Mouse (Mus musculus) cerebellum, adult 9-11 months (tissue): ENCODE results near the gene Cyp2w1.

Source experiments
- DNase-seq: peaks from one replicate; pipeline ENCODE4 v3.0.0; 2022

Gene Cyp2w1

DNA sequence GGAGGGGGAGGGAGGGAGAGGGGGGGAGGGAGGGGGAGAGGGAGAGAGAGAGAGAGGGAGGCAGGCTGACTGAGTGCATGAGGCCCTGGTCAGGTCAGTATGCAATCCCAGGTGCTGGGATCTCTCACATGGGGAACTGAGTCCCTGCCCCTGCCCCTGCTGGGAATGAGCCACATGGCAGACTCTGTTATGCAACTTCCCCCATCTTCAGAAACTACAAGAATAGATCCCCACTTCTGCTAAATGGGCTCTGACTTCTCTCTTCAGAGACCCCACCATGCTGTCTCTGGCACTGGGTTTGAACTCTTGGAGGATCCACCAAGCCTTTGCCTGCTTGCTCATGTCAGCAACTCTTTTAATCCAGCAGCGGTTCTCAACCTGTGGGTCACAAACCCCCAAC is 13.4 kb downstream of the Cyp2w1 start:
- no peak for DNase-seq

- DNase-seq: no peak
These were observed 14.1 kb downstream of the Cyp2w1 start for GRCm38 (mm10) chr5:139366484-139366883.

DNA sequence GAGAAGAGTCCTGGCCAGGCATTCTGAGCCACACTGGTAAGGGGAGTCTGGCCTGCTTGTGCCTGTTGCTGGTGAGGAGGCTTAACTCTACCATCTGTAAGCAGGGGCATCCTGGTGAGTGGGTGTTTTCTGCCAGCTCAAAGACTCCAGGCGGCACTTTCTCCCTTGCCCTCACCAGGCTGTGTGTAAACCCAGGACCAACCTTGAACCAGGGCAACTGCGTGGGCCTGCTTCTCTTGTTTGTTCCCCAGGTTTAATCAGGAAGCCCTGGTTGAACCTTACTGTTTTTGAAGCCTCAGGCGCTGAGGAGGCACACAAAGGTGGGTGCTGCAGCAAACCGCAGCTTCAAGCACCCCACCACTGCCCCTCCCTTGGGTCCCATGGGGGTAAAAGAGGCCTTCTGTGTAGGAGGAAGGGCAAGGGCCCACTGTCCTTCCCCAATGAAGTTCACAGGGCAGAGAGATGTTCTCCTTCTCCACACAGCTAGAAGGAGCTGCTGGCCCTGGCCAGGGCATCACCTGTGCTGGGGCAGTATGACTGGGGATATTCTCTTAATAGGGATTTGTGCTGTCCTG is 15.6 kb downstream of the Cyp2w1 start:
- DNase-seq: no peak

GRCm38 (mm10) chr5:139368638-139369320 is 16.4 kb downstream of the Cyp2w1 start:
- DNase-seq: no peak

- no peak for DNase-seq
These were observed 17.9 kb downstream of the Cyp2w1 start for GRCm38 (mm10) chr5:139370336-139370735.

DNA sequence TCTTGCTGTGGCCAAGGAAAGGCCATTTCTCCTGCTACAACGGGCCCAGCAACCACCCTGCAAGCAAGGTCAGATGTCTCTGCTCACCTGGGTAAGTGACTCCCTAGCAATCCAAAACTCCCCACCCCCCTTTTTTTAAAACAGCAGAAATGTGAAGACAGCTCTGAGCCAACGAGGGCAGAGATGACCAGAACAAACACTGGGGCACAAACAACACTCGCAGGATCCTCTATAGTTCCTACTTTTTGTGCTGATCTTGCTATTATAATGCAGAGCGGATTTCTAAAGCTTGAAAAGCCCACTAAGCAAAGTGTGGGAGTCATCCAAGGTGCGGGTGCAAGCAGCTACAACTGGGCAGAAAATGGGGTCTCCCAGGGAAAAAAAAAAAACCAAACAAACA is 18.7 kb downstream of the Cyp2w1 start:
- no peak for DNase-seq

DNA sequence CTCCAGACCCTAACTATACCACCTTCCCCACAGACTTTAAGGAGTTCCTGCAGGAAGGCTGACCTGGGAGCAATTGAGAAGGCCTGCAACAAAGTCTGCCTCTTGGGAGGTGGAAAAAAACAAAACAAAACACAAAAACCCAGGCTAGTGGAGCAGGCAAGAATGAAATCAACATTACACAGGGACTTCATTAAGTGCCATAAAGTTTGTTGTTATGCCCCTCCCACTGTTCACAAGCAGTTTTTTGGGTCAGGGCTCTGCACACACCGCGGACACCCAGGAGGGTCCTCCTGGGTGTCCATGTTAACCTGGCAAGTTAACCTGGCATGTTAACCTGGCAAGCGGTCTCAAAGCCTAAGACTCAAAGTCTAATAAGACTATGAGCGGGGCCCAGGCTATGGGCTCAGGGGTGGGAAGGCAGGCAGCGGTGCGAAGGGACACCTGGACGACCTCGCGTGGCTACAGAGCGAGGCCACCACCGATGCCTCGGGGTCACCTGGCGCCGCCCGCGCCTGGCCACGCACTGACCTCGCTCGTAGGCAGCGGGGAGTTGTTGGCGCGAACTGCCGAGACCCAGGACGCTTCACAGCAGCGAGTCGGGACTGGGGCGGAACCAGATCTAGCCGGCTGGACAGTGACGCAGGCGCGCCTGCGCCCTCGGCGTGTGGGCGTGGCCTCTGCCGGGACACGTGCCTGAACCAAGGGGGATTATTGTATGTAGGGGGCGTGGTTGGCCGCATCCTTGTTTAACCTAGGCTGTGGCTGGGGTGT is 19.4 kb downstream of the Cyp2w1 start:
- peak; percentile 89 for DNase-seq

DNA sequence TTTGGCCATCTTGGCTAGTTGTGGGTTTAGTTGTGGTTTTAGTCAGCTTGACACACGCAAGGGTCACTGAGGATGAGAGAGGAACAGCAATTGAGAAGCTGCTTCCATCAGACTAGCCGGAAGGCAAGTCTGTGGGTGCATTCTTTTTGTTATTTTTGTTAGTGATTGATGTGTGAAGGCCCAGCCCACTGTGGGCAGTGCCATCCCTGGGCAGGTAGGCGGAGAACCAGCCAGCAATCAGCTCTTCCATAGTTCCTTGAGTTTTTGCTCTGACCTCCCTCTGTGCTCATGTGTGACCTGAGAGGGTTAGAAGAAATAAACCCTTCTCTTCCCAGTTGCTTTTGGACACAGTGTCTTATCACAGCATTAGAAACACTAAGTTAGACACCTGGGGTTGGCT is 20.7 kb downstream of the Cyp2w1 start:
- no peak for DNase-seq

DNA sequence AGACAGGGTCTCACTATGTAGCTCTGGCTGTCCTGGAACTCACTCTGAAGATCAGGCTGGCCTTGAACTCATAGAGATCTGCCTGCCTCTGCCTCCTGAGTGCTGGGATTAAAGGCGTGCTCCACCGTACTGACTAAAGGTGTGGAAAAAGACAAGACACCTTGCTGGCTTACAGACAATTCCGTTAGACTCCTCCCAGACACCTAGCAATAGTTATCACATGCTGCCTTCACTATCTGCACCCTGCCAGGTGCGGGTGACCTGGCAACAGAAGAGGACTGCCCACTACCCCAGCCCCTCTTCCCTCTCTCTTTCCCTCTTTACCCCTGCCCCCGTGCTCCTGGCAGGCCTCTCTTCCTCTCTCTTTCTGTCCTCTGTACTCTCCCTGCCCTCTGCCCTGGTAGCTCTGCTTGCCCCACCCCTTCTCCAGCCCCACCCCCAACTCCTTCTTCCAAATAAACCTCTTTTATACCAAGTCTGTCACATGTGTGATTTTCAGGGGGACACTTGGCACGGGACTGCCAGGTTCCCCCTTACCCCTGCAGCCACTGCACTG is 21.6 kb downstream of the Cyp2w1 start:
- no peak for DNase-seq

- no peak for DNase-seq
These were observed 22.4 kb downstream of the Cyp2w1 start for GRCm38 (mm10) chr5:139374841-139375240.

GRCm38 (mm10) chr5:139377468-139378270 is 25.3 kb downstream of the Cyp2w1 start, which contains the start of gene Gpr146:
Gene Gpr146 (plus strand): TSS chr5:139377697.
- no peak for DNase-seq

DNA sequence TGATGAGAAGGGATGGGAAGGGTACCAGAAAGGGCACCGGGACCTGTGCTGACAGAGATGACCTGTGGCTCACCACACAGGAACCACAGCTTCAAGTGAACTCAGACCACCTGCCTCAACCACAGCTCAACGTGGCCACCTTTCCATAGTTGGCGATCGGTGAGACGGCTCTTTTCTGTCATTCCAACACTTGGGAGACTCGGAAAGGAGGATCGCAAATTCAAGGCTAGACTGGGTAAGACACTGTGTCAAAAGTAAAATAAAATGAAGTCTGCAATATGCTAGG is 25.8 kb downstream of the Cyp2w1 start:
- DNase-seq: no peak

- no peak for DNase-seq
These were observed 26.7 kb downstream of the Cyp2w1 start for GRCm38 (mm10) chr5:139378986-139379629.

DNA sequence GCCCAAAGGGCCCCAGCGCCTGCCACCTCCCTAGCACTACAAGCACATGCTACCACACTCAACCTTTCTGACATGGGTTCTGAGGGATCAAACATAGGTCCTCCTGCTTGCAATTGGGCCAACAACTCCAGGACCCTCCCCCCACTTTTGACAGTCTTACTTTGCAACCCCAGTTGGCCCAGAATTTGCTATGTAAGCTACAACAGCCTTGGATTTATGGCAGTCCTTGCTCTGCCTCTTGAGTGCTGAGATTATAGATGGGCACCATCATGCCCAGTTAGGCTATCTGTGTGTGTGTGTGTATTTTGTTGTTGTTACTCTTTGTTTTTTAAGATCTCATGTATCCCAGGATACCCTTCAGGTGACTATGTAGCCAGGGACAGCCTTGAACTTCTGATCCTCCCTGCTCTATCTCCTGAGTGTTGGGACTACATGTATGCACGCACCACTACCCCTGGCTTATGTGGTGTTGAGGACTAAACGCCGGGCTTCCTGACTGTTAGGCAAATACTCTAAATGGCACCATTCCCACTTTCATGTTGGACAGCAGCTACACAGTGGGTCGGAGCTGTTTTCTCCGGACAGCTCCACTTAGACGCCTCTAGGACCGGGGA is 27.5 kb downstream of the Cyp2w1 start:
- no peak for DNase-seq

DNA sequence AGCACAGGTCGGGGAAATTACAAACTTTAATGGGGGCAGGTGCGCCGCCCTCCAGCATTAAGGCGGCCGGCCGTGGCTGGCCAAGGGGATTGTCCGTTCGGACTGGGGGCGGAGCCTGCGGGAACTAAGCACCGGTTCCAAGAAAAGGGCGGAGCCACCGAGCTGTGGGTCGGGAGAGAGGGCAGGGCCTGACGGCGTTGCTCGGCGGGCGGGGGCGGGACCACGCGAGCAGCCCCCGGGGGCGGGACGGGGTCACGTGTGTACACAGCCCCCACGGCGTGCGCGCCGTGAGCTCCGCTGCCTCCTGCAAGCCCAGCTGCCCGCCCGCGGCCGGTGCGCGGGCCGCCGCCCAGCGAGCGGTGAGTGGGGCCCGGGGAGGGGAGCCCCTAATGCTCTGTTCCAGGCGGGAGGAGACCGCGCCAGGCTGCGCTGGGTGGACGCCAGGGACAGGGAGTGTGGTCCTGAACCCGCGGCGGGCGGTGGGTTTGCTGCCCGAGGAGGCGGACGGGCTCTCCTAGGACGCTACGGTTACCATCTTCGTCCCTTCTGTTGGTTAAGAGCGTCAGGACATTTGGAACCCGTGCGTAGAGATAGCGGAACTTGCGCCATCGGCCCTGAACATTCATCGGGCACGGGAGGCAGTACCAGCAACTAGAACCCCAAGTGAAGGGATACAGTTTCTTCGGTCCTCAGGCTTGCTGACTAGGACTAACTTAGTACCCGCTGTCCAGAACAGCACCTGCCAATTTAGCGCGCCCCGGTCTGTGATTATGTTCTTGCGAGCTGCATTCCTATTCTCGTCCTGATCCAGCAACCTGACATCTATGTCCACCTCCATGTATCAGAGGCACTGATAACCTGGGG is 28.2 kb downstream of the Cyp2w1 start:
- peak; percentile 94 for DNase-seq

- DNase-seq: no peak
These were observed 29.4 kb downstream of the Cyp2w1 start for GRCm38 (mm10) chr5:139381586-139382513.

- DNase-seq: no peak
These were observed 30.3 kb downstream of the Cyp2w1 start for GRCm38 (mm10) chr5:139382760-139383159.

- DNase-seq: no peak
These were observed 30.8 kb downstream of the Cyp2w1 start for GRCm38 (mm10) chr5:139383234-139383633.

- no peak for DNase-seq
These were observed 32.1 kb downstream of the Cyp2w1 start for GRCm38 (mm10) chr5:139384531-139384930.

DNA sequence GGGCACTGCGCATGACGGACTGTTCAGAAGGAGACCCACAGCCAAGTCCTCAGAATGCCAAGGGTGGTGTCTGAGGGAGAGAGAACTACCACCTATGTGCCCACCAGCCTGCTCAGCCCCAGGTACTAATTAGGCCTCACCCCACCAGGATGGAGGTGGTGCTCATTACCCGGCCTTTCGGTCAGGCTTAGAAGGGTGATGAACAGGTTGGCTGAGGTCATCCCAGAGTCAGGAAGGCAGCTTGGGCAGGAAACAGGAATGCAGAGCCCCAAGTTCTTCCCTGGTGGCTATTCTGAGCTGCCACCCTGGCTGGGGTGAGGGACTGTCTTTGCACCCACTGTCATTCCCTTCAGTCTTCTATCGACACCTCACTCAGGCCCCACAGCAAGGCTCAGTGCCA is 33.6 kb downstream of the Cyp2w1 start:
- DNase-seq: no peak
